Mouse (Mus musculus): ENCODE results near the gene Pcnx3. TPM values are rescaled to one million over a fixed set of nuclear protein-coding genes. Genes with fewer than 3 reads are reported as not detected.

The Pcnx3 gene
- polyA plus RNA-seq, 1 experiment from 2014 or later, result 20.9 TPM

DNA sequence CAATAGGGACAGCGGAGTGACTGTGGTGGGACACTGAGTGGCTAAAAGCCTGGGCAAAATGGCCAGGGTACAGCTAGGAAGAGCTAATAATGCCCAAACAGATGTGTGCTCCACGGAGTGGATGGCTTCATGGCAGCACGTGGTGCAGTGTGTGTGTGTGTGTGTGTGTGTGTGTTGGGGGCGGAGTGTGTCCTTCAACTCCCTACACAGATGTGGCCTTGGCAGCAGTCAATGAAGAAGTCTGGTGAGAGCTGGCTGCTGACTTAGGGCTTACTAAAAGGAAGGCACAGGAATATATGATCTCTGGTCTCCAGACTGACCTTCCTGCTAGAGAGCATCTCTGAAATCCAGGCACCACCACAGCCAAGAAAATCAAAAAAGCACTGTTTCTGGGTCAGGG lies 20.3 kb downstream of the Pcnx3 start:
- H3K4me2 ChIP-seq (ENCODE audit: low read length), result no peak overlapping the region
- H3K9me3 ChIP-seq (replicated peaks; ENCODE audit: control insufficient read depth, low read length), result no peaks in the 10 kb centered on the region
- H3K36me3 ChIP-seq (ENCODE audit: control insufficient read depth, insufficient read depth, low read length), result peaks cover 80% of the 10 kb centered on the region
- no peak overlapping the region for H3K4me3 ChIP-seq (ENCODE audit: low read depth, low read length)
- H3K4me1 ChIP-seq (ENCODE audit: control insufficient read depth, insufficient read depth, low read length), result peaks cover 3% of the 10 kb centered on the region; the same call in 1 of the 2 replicates
- H3K27ac ChIP-seq (ENCODE audit: low read depth, low read length), result no peak overlapping the region
- DNase-seq (ENCODE audit: low spot score), result no peak
- WGBS, result 95% methylated on average over 4 of the region's 4 CpGs
- H3K27me3 ChIP-seq (replicated peaks; ENCODE audit: control insufficient read depth, insufficient read depth, low read length), result no peaks in the 10 kb centered on the region
- ATAC-seq, result no peak
- no peak overlapping the region for H3K9ac ChIP-seq (ENCODE audit: low read length)

DNA sequence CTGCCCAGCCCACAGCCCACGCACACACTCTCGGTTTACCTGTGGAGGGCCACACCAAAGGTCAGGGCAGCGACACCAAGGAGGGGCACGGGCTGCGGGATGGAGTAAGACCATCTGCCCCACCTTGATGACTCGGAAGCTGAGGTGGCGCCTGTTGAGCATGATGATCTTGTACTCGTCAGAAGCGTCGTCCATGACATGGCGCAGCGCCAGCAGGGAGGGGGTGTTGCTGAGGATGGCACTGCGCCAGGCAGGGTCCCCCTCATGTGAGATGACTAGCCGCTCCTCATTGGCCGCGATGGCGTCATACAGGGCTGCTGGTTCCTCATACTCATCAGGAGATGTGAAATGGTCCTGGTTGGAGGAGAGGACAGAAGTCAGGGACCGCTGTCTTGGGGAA lies 22.3 kb downstream of the Pcnx3 start:
- no peak for DNase-seq (ENCODE audit: low spot score)
- peaks cover 3% of the 10 kb centered on the region; the same call in 1 of the 2 replicates for H3K4me1 ChIP-seq (ENCODE audit: control insufficient read depth, insufficient read depth, low read length)
- ATAC-seq, result no peak
- no peaks in the 10 kb centered on the region for H3K9me3 ChIP-seq (replicated peaks; ENCODE audit: control insufficient read depth, low read length)
- WGBS, result 85% methylated on average over 18 of the region's 18 CpGs
- H3K4me2 ChIP-seq (ENCODE audit: low read length), result no peak overlapping the region
- H3K27ac ChIP-seq (ENCODE audit: low read depth, low read length), result no peak overlapping the region
- H3K4me3 ChIP-seq (ENCODE audit: low read depth, low read length), result no peak overlapping the region
- H3K9ac ChIP-seq (ENCODE audit: low read length), result no peak overlapping the region
- H3K27me3 ChIP-seq (replicated peaks; ENCODE audit: control insufficient read depth, insufficient read depth, low read length), result no peaks in the 10 kb centered on the region
- H3K36me3 ChIP-seq (ENCODE audit: control insufficient read depth, insufficient read depth, low read length), result peaks cover 64% of the 10 kb centered on the region

DNA sequence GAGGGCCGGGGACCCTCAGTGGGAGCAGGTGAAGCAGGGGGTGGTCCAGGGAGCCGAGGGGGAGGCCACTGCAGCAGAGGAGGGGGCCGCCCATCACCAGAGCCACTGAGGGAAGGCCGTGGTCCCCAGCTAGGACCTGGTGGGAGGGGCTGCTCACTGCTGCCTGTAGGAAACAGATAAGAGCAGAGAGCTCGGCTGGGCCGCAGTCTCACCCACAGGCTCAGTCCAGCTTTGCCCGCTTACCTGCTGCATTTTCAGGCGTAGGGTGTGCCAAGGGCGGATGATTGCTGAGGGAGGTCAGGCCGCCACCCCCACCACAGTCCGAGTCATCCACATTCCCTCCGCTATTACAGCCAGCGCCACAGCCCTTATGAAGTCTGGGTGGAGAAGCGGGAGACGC lies 23.2 kb downstream of the Pcnx3 start:
- DNase-seq (ENCODE audit: low spot score) (no peak), ATAC-seq (no peak)
- H3K4me2 ChIP-seq (ENCODE audit: low read length), result no peak overlapping the region
- H3K27ac ChIP-seq (ENCODE audit: low read depth, low read length), result no peak overlapping the region
- no peaks in the 10 kb centered on the region for H3K9me3 ChIP-seq (replicated peaks; ENCODE audit: control insufficient read depth, low read length)
- H3K36me3 ChIP-seq (ENCODE audit: control insufficient read depth, insufficient read depth, low read length), result peaks cover 54% of the 10 kb centered on the region
- no peak overlapping the region for H3K9ac ChIP-seq (ENCODE audit: low read length)
- WGBS, result 91% methylated on average over 15 of the region's 15 CpGs
- peaks cover 3% of the 10 kb centered on the region; the same call in 1 of the 2 replicates for H3K4me1 ChIP-seq (ENCODE audit: control insufficient read depth, insufficient read depth, low read length)
- H3K4me3 ChIP-seq (ENCODE audit: low read depth, low read length), result no peak overlapping the region
- H3K27me3 ChIP-seq (replicated peaks; ENCODE audit: control insufficient read depth, insufficient read depth, low read length), result no peaks in the 10 kb centered on the region

DNA sequence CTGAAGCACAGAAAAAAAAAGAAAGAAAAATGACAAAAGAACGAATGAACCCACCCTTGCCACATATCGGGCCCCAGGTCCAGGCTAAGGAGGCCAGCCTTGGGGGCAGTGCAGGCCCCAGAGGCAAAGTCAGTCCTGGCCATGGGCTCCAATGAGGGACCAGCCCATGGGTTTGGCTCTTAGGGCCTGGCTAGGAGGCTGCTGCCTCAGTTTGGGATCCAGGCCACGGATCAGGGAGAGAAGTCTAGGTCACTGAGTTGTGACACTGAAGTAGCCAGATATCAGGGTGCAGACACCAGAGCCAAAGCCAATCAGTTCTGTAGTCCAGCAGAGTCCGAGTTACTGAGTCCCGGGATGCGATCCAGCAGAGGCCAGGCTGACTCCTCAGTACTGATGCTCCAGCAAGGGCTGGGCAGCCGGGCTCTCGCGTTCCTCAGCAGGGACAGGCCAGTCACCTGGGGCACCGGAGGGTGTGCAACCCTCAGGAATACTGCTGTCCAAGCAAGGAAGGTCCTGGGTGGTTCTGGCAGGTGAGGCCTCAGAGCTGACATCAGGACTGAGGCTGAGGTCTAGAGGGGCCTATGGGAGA lies 23.9 kb downstream of the Pcnx3 start:
- 94% methylated on average over 10 of the region's 10 CpGs for WGBS

DNA sequence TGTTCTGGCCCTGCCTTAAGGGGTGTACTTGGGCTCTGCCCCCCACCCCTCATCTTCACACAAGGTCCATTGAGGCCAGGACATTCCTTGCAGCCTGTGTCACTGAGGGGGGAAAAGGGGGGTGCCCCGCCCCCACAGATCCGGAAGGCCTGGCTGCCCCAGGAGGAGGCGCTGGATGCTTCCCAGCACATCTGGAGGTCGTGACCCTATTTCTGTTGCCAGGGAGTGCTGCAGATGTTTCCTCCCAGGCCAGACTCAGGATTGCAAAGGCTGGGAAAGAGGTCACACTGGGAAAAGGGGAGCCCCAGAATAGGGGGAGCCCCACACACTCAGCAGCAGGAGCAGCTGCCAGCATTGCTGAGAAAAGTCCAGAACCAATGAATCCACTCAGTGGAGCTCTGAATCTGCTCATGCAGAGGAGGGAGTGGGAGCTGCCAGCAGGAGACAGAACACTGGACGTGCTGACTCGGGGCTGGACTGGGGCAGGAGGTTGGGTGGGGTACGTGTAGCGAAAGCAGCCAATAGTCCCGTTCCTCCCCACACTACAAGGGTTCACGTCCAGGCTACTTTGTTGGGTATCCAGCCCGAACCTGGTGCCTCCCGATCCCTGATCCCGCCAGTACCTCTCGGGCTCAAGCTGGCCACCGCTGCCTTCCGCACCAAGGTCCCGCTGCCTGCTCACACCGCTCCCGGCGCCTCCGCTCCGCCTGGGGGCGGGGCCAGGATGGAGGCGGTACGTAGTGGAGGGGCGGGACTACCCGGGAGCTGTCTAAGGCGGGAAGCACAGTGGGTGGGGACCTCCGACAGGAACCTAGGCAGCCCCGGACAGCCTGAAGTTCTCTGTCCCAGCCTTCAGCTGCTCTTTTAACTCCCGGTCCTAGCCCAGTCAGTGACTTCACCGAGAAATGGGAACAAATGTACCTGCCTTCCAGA lies 25.5 kb downstream of the Pcnx3 start, which contains the start of gene Sipa1:
Gene Sipa1, minus strand, starts transcription at position 727 of the 933 bp plus-strand sequence.
- Histone ChIP-seq H3K27me3 (replicated peaks; ENCODE audit: control insufficient read depth, insufficient read depth, low read length) (no peaks in the 10 kb centered on the region), H3K9ac (ENCODE audit: low read length) (peak within 1 kb of the TSS; percentile 43), H3K4me3 (ENCODE audit: low read depth, low read length) (peak within 1 kb of the TSS; percentile 29), H3K4me1 (ENCODE audit: control insufficient read depth, insufficient read depth, low read length) (peaks cover 3% of the 10 kb centered on the region; the same call in 1 of the 2 replicates), H3K27ac (ENCODE audit: low read depth, low read length) (peak within 1 kb of the TSS; percentile 55; the same call in 1 of the 2 replicates), H3K9me3 (replicated peaks; ENCODE audit: control insufficient read depth, low read length) (no peaks in the 10 kb centered on the region), H3K4me2 (ENCODE audit: low read length) (peak within 1 kb of the TSS; percentile 52), H3K36me3 (ENCODE audit: control insufficient read depth, insufficient read depth, low read length) (peaks cover 36% of the 10 kb centered on the region)
- peak; percentile 92 for ATAC-seq
- DNase-seq (ENCODE audit: low spot score), result peak; percentile 81
- WGBS, result 2% methylated on average over 32 of the region's 32 CpGs

More for the DNA sequence above, 23.9 kb downstream of the Pcnx3 start:
- Histone ChIP-seq H3K27me3 (replicated peaks; ENCODE audit: control insufficient read depth, insufficient read depth, low read length) (no peaks in the 10 kb centered on the region), H3K4me3 (ENCODE audit: low read depth, low read length) (no peak overlapping the region), H3K4me2 (ENCODE audit: low read length) (no peak overlapping the region), H3K36me3 (ENCODE audit: control insufficient read depth, insufficient read depth, low read length) (peaks cover 51% of the 10 kb centered on the region), H3K4me1 (ENCODE audit: control insufficient read depth, insufficient read depth, low read length) (peaks cover 3% of the 10 kb centered on the region; the same call in 1 of the 2 replicates), H3K9ac (ENCODE audit: low read length) (no peak overlapping the region), H3K27ac (ENCODE audit: low read depth, low read length) (no peak overlapping the region), H3K9me3 (replicated peaks; ENCODE audit: control insufficient read depth, low read length) (no peaks in the 10 kb centered on the region)
- no peak for ATAC-seq
- DNase-seq (ENCODE audit: low spot score), result no peak

DNA sequence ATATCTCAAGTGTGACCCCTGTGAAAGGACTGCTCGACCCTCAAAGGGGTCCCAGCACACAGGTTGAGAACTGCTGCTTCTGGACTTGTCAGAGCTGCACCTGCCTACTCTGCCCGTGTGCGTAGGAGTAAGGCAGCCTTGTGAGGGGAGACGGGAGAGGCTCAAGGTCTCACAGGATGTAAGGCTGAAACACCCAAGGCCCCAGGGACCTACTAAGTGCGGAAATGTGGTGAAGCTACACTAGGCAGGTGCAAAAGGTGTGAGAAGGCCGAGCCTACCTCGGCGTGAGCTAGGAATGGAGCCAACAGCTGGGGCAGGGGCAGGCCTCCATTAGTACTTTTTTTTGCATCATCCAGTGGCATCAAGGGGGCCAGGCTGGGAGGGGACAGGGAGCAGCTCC lies 26.4 kb downstream of the Pcnx3 start:
- peaks cover 32% of the 10 kb centered on the region for H3K36me3 ChIP-seq (ENCODE audit: control insufficient read depth, insufficient read depth, low read length)
- peak overlapping the region; percentile 52; the same call in 1 of the 2 replicates for H3K4me2 ChIP-seq (ENCODE audit: low read length)
- H3K27me3 ChIP-seq (replicated peaks; ENCODE audit: control insufficient read depth, insufficient read depth, low read length), result no peaks in the 10 kb centered on the region
- DNase-seq (ENCODE audit: low spot score) (no peak), ATAC-seq (no peak)
- 0 out of 2 replicates have a peak overlapping the region, but pooled peaks have one; percentile 29 for H3K4me3 ChIP-seq (ENCODE audit: low read depth, low read length)
- 81% methylated on average over 8 of the region's 8 CpGs for WGBS
- peaks cover 3% of the 10 kb centered on the region; the same call in 1 of the 2 replicates for H3K4me1 ChIP-seq (ENCODE audit: control insufficient read depth, insufficient read depth, low read length)
- H3K9me3 ChIP-seq (replicated peaks; ENCODE audit: control insufficient read depth, low read length), result no peaks in the 10 kb centered on the region
- H3K9ac ChIP-seq (ENCODE audit: low read length), result no peak overlapping the region
- H3K27ac ChIP-seq (ENCODE audit: low read depth, low read length), result 0 out of 2 replicates have a peak overlapping the region, but pooled peaks have one; percentile 33

DNA sequence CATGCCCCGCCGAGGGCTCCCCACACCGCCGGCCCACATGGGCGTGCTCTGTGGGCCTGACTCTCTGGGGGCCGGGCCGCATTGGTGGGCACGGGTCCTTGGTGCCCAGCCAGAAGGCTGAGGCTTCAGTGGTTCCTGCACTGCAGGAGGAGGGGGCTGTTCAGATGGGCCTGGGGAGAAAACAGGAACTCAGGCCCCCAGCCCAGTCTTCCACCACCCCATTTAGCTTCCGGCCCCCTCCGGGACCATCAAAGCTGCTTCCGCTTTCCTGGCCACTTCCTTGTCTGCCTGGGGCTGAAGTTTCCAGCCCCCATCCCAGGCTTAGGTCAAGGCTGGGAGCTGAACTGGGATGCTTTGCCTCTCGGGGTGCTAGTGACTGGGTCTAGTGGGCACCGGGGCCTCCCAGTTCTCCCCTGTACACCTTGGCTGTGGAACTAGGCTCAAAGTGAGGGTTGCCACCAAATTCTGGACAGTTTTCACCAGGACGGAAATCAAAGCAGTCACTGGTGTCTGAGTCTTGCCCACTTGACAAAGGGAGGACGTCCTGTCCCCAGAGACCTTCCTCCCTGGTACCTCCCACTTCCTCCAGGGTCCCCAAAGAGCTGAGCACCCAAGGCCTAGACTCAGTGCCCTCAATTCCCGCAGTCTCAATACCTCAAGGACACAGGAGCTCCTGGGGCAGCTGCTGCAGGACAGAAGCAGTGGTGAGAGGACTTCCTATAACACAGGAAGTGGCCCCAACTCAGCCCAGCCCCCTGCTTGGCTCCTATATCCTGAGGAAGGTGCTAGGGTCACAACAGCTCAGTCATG lies 27.6 kb downstream of the Pcnx3 start:
- Histone ChIP-seq H3K4me1 (ENCODE audit: control insufficient read depth, insufficient read depth, low read length) (peaks cover 3% of the 10 kb centered on the region; the same call in 1 of the 2 replicates), H3K4me3 (ENCODE audit: low read depth, low read length) (no peak overlapping the region), H3K27ac (ENCODE audit: low read depth, low read length) (peak overlapping the region; percentile 1; the same call in 1 of the 2 replicates), H3K9me3 (replicated peaks; ENCODE audit: control insufficient read depth, low read length) (no peaks in the 10 kb centered on the region), H3K9ac (ENCODE audit: low read length) (no peak overlapping the region), H3K27me3 (replicated peaks; ENCODE audit: control insufficient read depth, insufficient read depth, low read length) (peaks cover 1% of the 10 kb centered on the region), H3K36me3 (ENCODE audit: control insufficient read depth, insufficient read depth, low read length) (peaks cover 20% of the 10 kb centered on the region), H3K4me2 (ENCODE audit: low read length) (no peak overlapping the region)
- WGBS, result 80% methylated on average over 14 of the region's 16 CpGs
- DNase-seq (ENCODE audit: low spot score) (no peak), ATAC-seq (no peak)

DNA sequence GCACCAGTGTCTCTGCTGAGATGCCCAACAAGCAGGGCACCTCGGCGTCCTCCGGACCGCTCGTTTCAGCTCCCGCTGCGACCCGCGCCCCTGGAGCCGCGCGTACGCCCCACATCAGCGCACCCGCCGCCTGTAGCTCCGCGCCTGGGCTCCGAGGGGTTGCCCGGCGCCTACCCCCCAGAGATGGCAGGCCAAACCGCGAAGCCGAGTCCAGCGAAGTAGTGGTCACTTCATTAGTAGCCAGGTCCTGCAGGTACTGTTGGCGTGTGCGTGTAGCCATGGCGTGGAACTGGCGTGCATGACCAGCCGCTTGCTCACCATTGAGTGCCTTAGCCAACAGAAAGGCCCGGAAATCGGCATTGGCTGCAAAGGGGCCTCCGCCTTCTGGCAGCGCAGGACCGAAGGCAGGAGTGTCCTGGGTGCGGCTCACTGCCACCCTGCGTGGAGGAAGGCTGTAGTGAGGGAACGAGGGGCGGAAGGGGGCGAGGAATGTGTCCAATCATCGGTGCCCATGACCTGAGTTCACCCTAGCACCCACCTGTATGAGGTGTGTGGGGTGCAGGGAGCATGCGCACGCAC lies 33.9 kb downstream of the Pcnx3 start:
- H3K4me1 ChIP-seq (ENCODE audit: control insufficient read depth, insufficient read depth, low read length), result peaks cover 13% of the 10 kb centered on the region; the same call in 1 of the 2 replicates
- H3K4me2 ChIP-seq (ENCODE audit: low read length), result peak overlapping the region; percentile 77
- peak overlapping the region; percentile 49 for H3K9ac ChIP-seq (ENCODE audit: low read length)
- H3K4me3 ChIP-seq (ENCODE audit: low read depth, low read length), result peak overlapping the region; percentile 37
- H3K27me3 ChIP-seq (replicated peaks; ENCODE audit: control insufficient read depth, insufficient read depth, low read length), result peaks cover 25% of the 10 kb centered on the region
- ATAC-seq (peak; percentile 22; the same call in 1 of the 2 replicates), DNase-seq (ENCODE audit: low spot score) (no peak)
- no peaks in the 10 kb centered on the region for H3K9me3 ChIP-seq (replicated peaks; ENCODE audit: control insufficient read depth, low read length)
- WGBS, result 4% methylated on average over 43 of the region's 43 CpGs
- 0 out of 2 replicates have a peak, but pooled peaks cover 7% of the 10 kb centered on the region for H3K36me3 ChIP-seq (ENCODE audit: control insufficient read depth, insufficient read depth, low read length)
- H3K27ac ChIP-seq (ENCODE audit: low read depth, low read length), result no peak overlapping the region
